Mouse (Mus musculus): ENCODE results near the gene Il21r. TPM values are rescaled to one million over a fixed set of nuclear protein-coding genes. Genes with fewer than 3 reads are reported as not detected.

The Il21r gene
- polyA plus RNA-seq, 1 experiment from 2014 or later: 1.1 TPM

GRCm38 (mm10) chr7:125578106-125578505 lies 25.1 kb upstream of the Il21r start:
- no peak for ATAC-seq (replicated peaks; ENCODE audit: low FRiP score)
- no peak overlapping the region for H3K4me2 ChIP-seq
- H3K9ac ChIP-seq (ENCODE audit: low read depth, low read length): no peak overlapping the region
- H3K27me3 ChIP-seq (replicated peaks; ENCODE audit: control insufficient read depth, insufficient read depth, low read length): no peaks in the 10 kb centered on the region; the same call in 1 of the 2 replicates
- no peak for DNase-seq (ENCODE audit: low spot score)
- no peaks in the 10 kb centered on the region for H3K9me3 ChIP-seq (ENCODE audit: control insufficient read depth, low read length)
- WGBS: 74% methylated on average over 3 of the region's 3 CpGs
- H3K36me3 ChIP-seq (ENCODE audit: control insufficient read depth, insufficient read depth, low read length): no peaks in the 10 kb centered on the region
- no peak overlapping the region for H3K4me3 ChIP-seq (ENCODE audit: low read depth, low read length)
- no peak overlapping the region for H3K27ac ChIP-seq (ENCODE audit: low read depth, low read length)
- H3K4me1 ChIP-seq (replicated peaks; ENCODE audit: control insufficient read depth, insufficient read depth, low read length): peaks cover 7% of the 10 kb centered on the region; the same call in 1 of the 2 replicates

GRCm38 (mm10) chr7:125579545-125580219 lies 23.5 kb upstream of the Il21r start:
- H3K27ac ChIP-seq (ENCODE audit: low read depth, low read length): no peak overlapping the region

GRCm38 (mm10) chr7:125580220-125580549 lies 23.0 kb upstream of the Il21r start:
- H3K27ac ChIP-seq (ENCODE audit: low read depth, low read length): no peak overlapping the region
- ATAC-seq (replicated peaks; ENCODE audit: low FRiP score) (no peak), DNase-seq (ENCODE audit: low spot score) (no peak)
- H3K4me2 ChIP-seq: no peak overlapping the region
- H3K36me3 ChIP-seq (ENCODE audit: control insufficient read depth, insufficient read depth, low read length): no peaks in the 10 kb centered on the region
- 78% methylated on average over 1 of the region's 1 CpGs for WGBS
- H3K9me3 ChIP-seq (ENCODE audit: control insufficient read depth, low read length): no peaks in the 10 kb centered on the region
- H3K9ac ChIP-seq (ENCODE audit: low read depth, low read length): no peak overlapping the region
- H3K4me3 ChIP-seq (ENCODE audit: low read depth, low read length): no peak overlapping the region
- H3K4me1 ChIP-seq (replicated peaks; ENCODE audit: control insufficient read depth, insufficient read depth, low read length): peaks cover 7% of the 10 kb centered on the region; the same call in 1 of the 2 replicates
- H3K27me3 ChIP-seq (replicated peaks; ENCODE audit: control insufficient read depth, insufficient read depth, low read length): no peaks in the 10 kb centered on the region; the same call in 1 of the 2 replicates

More at GRCm38 (mm10) chr7:125579545-125580219, 23.5 kb upstream of the Il21r start:
- no peaks in the 10 kb centered on the region for H3K9me3 ChIP-seq (ENCODE audit: control insufficient read depth, low read length)
- peaks cover 7% of the 10 kb centered on the region; the same call in 1 of the 2 replicates for H3K4me1 ChIP-seq (replicated peaks; ENCODE audit: control insufficient read depth, insufficient read depth, low read length)
- H3K4me2 ChIP-seq: no peak overlapping the region
- 74% methylated on average over 9 of the region's 9 CpGs for WGBS
- H3K36me3 ChIP-seq (ENCODE audit: control insufficient read depth, insufficient read depth, low read length): no peaks in the 10 kb centered on the region
- DNase-seq (ENCODE audit: low spot score): no peak
- ATAC-seq (replicated peaks; ENCODE audit: low FRiP score): no peak
- no peak overlapping the region for H3K9ac ChIP-seq (ENCODE audit: low read depth, low read length)
- no peak overlapping the region for H3K4me3 ChIP-seq (ENCODE audit: low read depth, low read length)
- H3K27me3 ChIP-seq (replicated peaks; ENCODE audit: control insufficient read depth, insufficient read depth, low read length): no peaks in the 10 kb centered on the region; the same call in 1 of the 2 replicates

- WGBS: 20% methylated on average over 16 of the region's 16 CpGs
- no peaks in the 10 kb centered on the region; the same call in 1 of the 2 replicates for H3K27me3 ChIP-seq (replicated peaks; ENCODE audit: control insufficient read depth, insufficient read depth, low read length)
- no peaks in the 10 kb centered on the region for H3K9me3 ChIP-seq (ENCODE audit: control insufficient read depth, low read length)
- no peak overlapping the region for H3K9ac ChIP-seq (ENCODE audit: low read depth, low read length)
- H3K27ac ChIP-seq (ENCODE audit: low read depth, low read length): no peak overlapping the region
- DNase-seq (ENCODE audit: low spot score): no peak
- H3K4me1 ChIP-seq (replicated peaks; ENCODE audit: control insufficient read depth, insufficient read depth, low read length): peaks cover 7% of the 10 kb centered on the region; the same call in 1 of the 2 replicates
- H3K4me3 ChIP-seq (ENCODE audit: low read depth, low read length): peak overlapping the region; percentile 42
- ATAC-seq (replicated peaks; ENCODE audit: low FRiP score): no peak
- H3K4me2 ChIP-seq: peak overlapping the region; percentile 84
- no peaks in the 10 kb centered on the region for H3K36me3 ChIP-seq (ENCODE audit: control insufficient read depth, insufficient read depth, low read length)
Measured at GRCm38 (mm10) chr7:125580625-125581316, 22.5 kb upstream of the Il21r start.

GRCm38 (mm10) chr7:125581317-125581672 lies 21.9 kb upstream of the Il21r start:
- Histone ChIP-seq H3K27ac (ENCODE audit: low read depth, low read length) (no peak overlapping the region), H3K4me2 (peak overlapping the region; percentile 84), H3K9ac (ENCODE audit: low read depth, low read length) (no peak overlapping the region), H3K4me3 (ENCODE audit: low read depth, low read length) (peak overlapping the region; percentile 42), H3K27me3 (replicated peaks; ENCODE audit: control insufficient read depth, insufficient read depth, low read length) (no peaks in the 10 kb centered on the region; the same call in 1 of the 2 replicates), H3K36me3 (ENCODE audit: control insufficient read depth, insufficient read depth, low read length) (no peaks in the 10 kb centered on the region), H3K9me3 (ENCODE audit: control insufficient read depth, low read length) (0 out of 2 replicates have a peak, but pooled peaks cover under 1% of the 10 kb centered on the region), H3K4me1 (replicated peaks; ENCODE audit: control insufficient read depth, insufficient read depth, low read length) (peaks cover 7% of the 10 kb centered on the region; the same call in 1 of the 2 replicates)
- ATAC-seq (replicated peaks; ENCODE audit: low FRiP score) (peak; percentile 74), DNase-seq (ENCODE audit: low spot score) (peak; percentile 86)
- 4% methylated on average over 21 of the region's 21 CpGs for WGBS

GRCm38 (mm10) chr7:125583325-125584004 lies 19.8 kb upstream of the Il21r start:
- Histone ChIP-seq H3K27ac (ENCODE audit: low read depth, low read length) (no peak overlapping the region), H3K9ac (ENCODE audit: low read depth, low read length) (no peak overlapping the region), H3K9me3 (ENCODE audit: control insufficient read depth, low read length) (0 out of 2 replicates have a peak, but pooled peaks cover 3% of the 10 kb centered on the region), H3K4me3 (ENCODE audit: low read depth, low read length) (no peak overlapping the region), H3K4me2 (no peak overlapping the region), H3K27me3 (replicated peaks; ENCODE audit: control insufficient read depth, insufficient read depth, low read length) (no peaks in the 10 kb centered on the region; the same call in 1 of the 2 replicates), H3K36me3 (ENCODE audit: control insufficient read depth, insufficient read depth, low read length) (no peaks in the 10 kb centered on the region), H3K4me1 (replicated peaks; ENCODE audit: control insufficient read depth, insufficient read depth, low read length) (peaks cover 2% of the 10 kb centered on the region; the same call in 1 of the 2 replicates)
- 65% methylated on average over 6 of the region's 6 CpGs for WGBS
- DNase-seq (ENCODE audit: low spot score) (no peak), ATAC-seq (replicated peaks; ENCODE audit: low FRiP score) (no peak)

- DNase-seq (ENCODE audit: low spot score): no peak
- WGBS: 82% methylated on average over 5 of the region's 5 CpGs
Measured at GRCm38 (mm10) chr7:125584005-125584369, 19.2 kb upstream of the Il21r start.

GRCm38 (mm10) chr7:125586355-125586754 lies 16.9 kb upstream of the Il21r start:
- Histone ChIP-seq H3K27me3 (replicated peaks; ENCODE audit: control insufficient read depth, insufficient read depth, low read length) (no peaks in the 10 kb centered on the region; the same call in 1 of the 2 replicates), H3K27ac (ENCODE audit: low read depth, low read length) (no peak overlapping the region), H3K4me3 (ENCODE audit: low read depth, low read length) (no peak overlapping the region), H3K9me3 (ENCODE audit: control insufficient read depth, low read length) (0 out of 2 replicates have a peak, but pooled peaks cover 3% of the 10 kb centered on the region), H3K9ac (ENCODE audit: low read depth, low read length) (no peak overlapping the region), H3K36me3 (ENCODE audit: control insufficient read depth, insufficient read depth, low read length) (no peaks in the 10 kb centered on the region), H3K4me2 (no peak overlapping the region), H3K4me1 (replicated peaks; ENCODE audit: control insufficient read depth, insufficient read depth, low read length) (no peaks in the 10 kb centered on the region)
- 97% methylated on average over 23 of the region's 23 CpGs for WGBS
- no peak for DNase-seq (ENCODE audit: low spot score)
- ATAC-seq (replicated peaks; ENCODE audit: low FRiP score): no peak

More at GRCm38 (mm10) chr7:125584005-125584369, 19.2 kb upstream of the Il21r start:
- H3K9me3 ChIP-seq (ENCODE audit: control insufficient read depth, low read length): 0 out of 2 replicates have a peak, but pooled peaks cover 3% of the 10 kb centered on the region
- no peak overlapping the region for H3K4me2 ChIP-seq
- no peak overlapping the region for H3K27ac ChIP-seq (ENCODE audit: low read depth, low read length)
- H3K4me3 ChIP-seq (ENCODE audit: low read depth, low read length): no peak overlapping the region
- H3K27me3 ChIP-seq (replicated peaks; ENCODE audit: control insufficient read depth, insufficient read depth, low read length): no peaks in the 10 kb centered on the region; the same call in 1 of the 2 replicates
- no peak for ATAC-seq (replicated peaks; ENCODE audit: low FRiP score)
- no peak overlapping the region for H3K9ac ChIP-seq (ENCODE audit: low read depth, low read length)
- H3K36me3 ChIP-seq (ENCODE audit: control insufficient read depth, insufficient read depth, low read length): no peaks in the 10 kb centered on the region
- peaks cover 2% of the 10 kb centered on the region; the same call in 1 of the 2 replicates for H3K4me1 ChIP-seq (replicated peaks; ENCODE audit: control insufficient read depth, insufficient read depth, low read length)

Measured in liver, embryonic 11.5 days (tissue).